Mouse (Mus musculus): ENCODE results near the gene Pycr1. TPM values are rescaled to one million over a fixed set of nuclear protein-coding genes. Genes with fewer than 3 reads are reported as not detected.

Gene Pycr1
- polyA plus RNA-seq, 1 experiment = 59.0 TPM

GRCm38 (mm10) chr11:120618619-120619535 is 24.7 kb downstream of the Pycr1 start:
- no peaks in the 10 kb centered on the region for H3K4me1 ChIP-seq (ENCODE audit: control insufficient read depth, insufficient read depth, low read length)
- no peak overlapping the region for H3K27ac ChIP-seq (ENCODE audit: insufficient read depth, low read length)
- TF ChIP-seq CTCF (IDR thresholded peaks at IDR 0.05; ENCODE audit: borderline replicate concordance, insufficient read depth, low read length) (no peak), POLR2A (IDR thresholded peaks at IDR 0.05; ENCODE audit: low read depth, low read length) (no peak)
- H3K4me3 ChIP-seq (ENCODE audit: insufficient read depth, low read length) = no peak overlapping the region

- TF ChIP-seq CTCF (IDR thresholded peaks at IDR 0.05; ENCODE audit: borderline replicate concordance, insufficient read depth, low read length) (no peak), POLR2A (IDR thresholded peaks at IDR 0.05; ENCODE audit: low read depth, low read length) (peak; percentile 86)
- H3K4me3 ChIP-seq (ENCODE audit: insufficient read depth, low read length) = peak within 1 kb of the TSS; percentile 84
- H3K27ac ChIP-seq (ENCODE audit: insufficient read depth, low read length) = peak within 1 kb of the TSS; percentile 24
- no peaks in the 10 kb centered on the region for H3K4me1 ChIP-seq (ENCODE audit: control insufficient read depth, insufficient read depth, low read length)
Observed at GRCm38 (mm10) chr11:120617519-120618112, 26.0 kb downstream of the Pycr1 start, which contains the start of gene Pcyt2. TSS of gene Pcyt2 (minus strand) at chr11:120617936.

- no peak overlapping the region for H3K27ac ChIP-seq (ENCODE audit: insufficient read depth, low read length)
- TF ChIP-seq CTCF (IDR thresholded peaks at IDR 0.05; ENCODE audit: borderline replicate concordance, insufficient read depth, low read length) (no peak), POLR2A (IDR thresholded peaks at IDR 0.05; ENCODE audit: low read depth, low read length) (no peak)
Observed at GRCm38 (mm10) chr11:120616617-120617294, 26.8 kb downstream of the Pycr1 start.

GRCm38 (mm10) chr11:120615606-120616203 is 27.9 kb downstream of the Pycr1 start:
- TF ChIP-seq CTCF (IDR thresholded peaks at IDR 0.05; ENCODE audit: borderline replicate concordance, insufficient read depth, low read length) (no peak), POLR2A (IDR thresholded peaks at IDR 0.05; ENCODE audit: low read depth, low read length) (no peak)
- Histone ChIP-seq H3K4me3 (ENCODE audit: insufficient read depth, low read length) (no peak overlapping the region), H3K27ac (ENCODE audit: insufficient read depth, low read length) (no peak overlapping the region), H3K4me1 (ENCODE audit: control insufficient read depth, insufficient read depth, low read length) (no peaks in the 10 kb centered on the region)

More at GRCm38 (mm10) chr11:120616617-120617294, 26.8 kb downstream of the Pycr1 start:
- H3K4me1 ChIP-seq (ENCODE audit: control insufficient read depth, insufficient read depth, low read length) = no peaks in the 10 kb centered on the region
- peak overlapping the region; percentile 84 for H3K4me3 ChIP-seq (ENCODE audit: insufficient read depth, low read length)

GRCm38 (mm10) chr11:120615167-120615566 is 28.4 kb downstream of the Pycr1 start:
- H3K27ac ChIP-seq (ENCODE audit: insufficient read depth, low read length) = no peak overlapping the region
- no peak for TF ChIP-seq CTCF (IDR thresholded peaks at IDR 0.05; ENCODE audit: borderline replicate concordance, insufficient read depth, low read length)
- TF ChIP-seq POLR2A (IDR thresholded peaks at IDR 0.05; ENCODE audit: low read depth, low read length) = no peak

GRCm38 (mm10) chr11:120613976-120614375 is 29.6 kb downstream of the Pycr1 start:
- H3K27ac ChIP-seq (ENCODE audit: insufficient read depth, low read length) = no peak overlapping the region
- H3K4me3 ChIP-seq (ENCODE audit: insufficient read depth, low read length) = no peak overlapping the region
- H3K4me1 ChIP-seq (ENCODE audit: control insufficient read depth, insufficient read depth, low read length) = 0 out of 2 replicates have a peak, but pooled peaks cover 3% of the 10 kb centered on the region
- TF ChIP-seq POLR2A (IDR thresholded peaks at IDR 0.05; ENCODE audit: low read depth, low read length) = no peak
- no peak for TF ChIP-seq CTCF (IDR thresholded peaks at IDR 0.05; ENCODE audit: borderline replicate concordance, insufficient read depth, low read length)

More at GRCm38 (mm10) chr11:120615167-120615566, 28.4 kb downstream of the Pycr1 start:
- no peak overlapping the region for H3K4me3 ChIP-seq (ENCODE audit: insufficient read depth, low read length)
- H3K4me1 ChIP-seq (ENCODE audit: control insufficient read depth, insufficient read depth, low read length) = no peaks in the 10 kb centered on the region

DNA sequence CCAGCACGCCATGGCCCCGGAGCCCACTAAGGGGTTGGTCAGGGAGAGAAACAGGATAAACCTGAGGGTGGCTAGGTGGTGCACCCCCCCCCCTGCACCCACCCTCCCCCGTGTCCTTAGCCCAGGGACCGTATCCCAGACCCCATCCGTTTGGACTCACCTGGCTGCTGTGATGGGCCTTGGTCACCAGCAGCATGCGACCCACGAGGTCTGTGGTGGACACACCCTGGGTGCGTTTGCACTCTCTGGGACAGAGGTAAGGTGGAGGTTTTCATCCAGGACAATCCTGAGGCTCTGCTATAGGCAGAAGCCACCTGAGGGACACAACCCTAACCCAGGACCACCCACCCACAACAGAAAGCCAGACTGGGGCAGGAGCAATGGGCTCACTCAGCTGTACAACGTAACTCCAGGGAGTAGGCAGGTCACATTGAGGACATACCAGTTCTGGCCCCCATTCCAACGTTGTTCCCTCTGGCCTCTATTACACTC is 30.0 kb downstream of the Pycr1 start:
- no peak for TF ChIP-seq POLR2A (IDR thresholded peaks at IDR 0.05; ENCODE audit: low read depth, low read length)
- TF ChIP-seq CTCF (IDR thresholded peaks at IDR 0.05; ENCODE audit: borderline replicate concordance, insufficient read depth, low read length) = no peak
- H3K27ac ChIP-seq (ENCODE audit: insufficient read depth, low read length) = no peak overlapping the region

GRCm38 (mm10) chr11:120612763-120613162 is 30.8 kb downstream of the Pycr1 start:
- no peak for TF ChIP-seq POLR2A (IDR thresholded peaks at IDR 0.05; ENCODE audit: low read depth, low read length)
- TF ChIP-seq CTCF (IDR thresholded peaks at IDR 0.05; ENCODE audit: borderline replicate concordance, insufficient read depth, low read length) = peak; percentile 85
- Histone ChIP-seq H3K4me1 (ENCODE audit: control insufficient read depth, insufficient read depth, low read length) (0 out of 2 replicates have a peak, but pooled peaks cover 11% of the 10 kb centered on the region), H3K4me3 (ENCODE audit: insufficient read depth, low read length) (no peak overlapping the region), H3K27ac (ENCODE audit: insufficient read depth, low read length) (no peak overlapping the region)

More for the DNA sequence above, 30.0 kb downstream of the Pycr1 start:
- H3K4me1 ChIP-seq (ENCODE audit: control insufficient read depth, insufficient read depth, low read length) = 0 out of 2 replicates have a peak, but pooled peaks cover 7% of the 10 kb centered on the region
- no peak overlapping the region for H3K4me3 ChIP-seq (ENCODE audit: insufficient read depth, low read length)

All from embryonic fibroblast, embryonic 13.5 days (primary cell).